Mouse (Mus musculus) cerebral cortex, adult 2 months (tissue): Measurements from ENCODE around the gene Slc9a3.

ENCODE experiments used
- WGBS: fragments of 180-500 bp; shearing (Covaris S2); methylation state at CpG from one replicate; pipeline ENCODE4 v1.1.7; 2018; 5-methylcytosine and 5-hydroxymethylcytosine counted together

Slc9a3 gene

DNA sequence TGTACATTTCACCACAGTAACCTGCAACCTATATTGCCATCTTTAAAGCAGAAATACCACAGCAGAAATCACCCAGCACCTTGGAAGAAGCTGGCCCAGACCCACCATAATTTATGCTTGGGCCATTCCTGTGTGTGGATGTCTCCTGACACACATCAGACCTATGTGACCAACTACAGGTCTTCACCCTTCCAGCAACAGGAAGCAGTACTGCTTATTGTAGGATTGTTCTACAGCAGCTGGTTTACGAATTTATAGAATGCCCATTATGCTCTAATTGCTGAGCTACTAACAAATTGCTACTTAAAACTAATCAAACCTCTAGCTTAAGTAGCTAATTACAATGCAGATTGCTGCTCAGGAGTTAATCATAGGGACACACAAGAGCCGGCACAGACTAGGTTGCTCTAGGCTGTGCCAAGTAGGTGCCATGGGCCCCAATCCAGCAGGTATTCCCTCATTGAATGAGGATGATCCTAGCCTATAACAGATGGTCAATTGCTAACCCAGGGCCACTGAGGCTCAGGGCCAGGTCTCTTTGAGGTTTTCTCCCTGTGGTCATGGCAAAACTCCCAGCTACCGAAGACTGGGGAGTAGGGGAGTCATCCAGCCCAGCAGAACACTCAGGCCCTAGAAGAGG, 24.8 kb downstream of the Slc9a3 start:
- 75% methylated on average over 3 of the region's 3 CpGs for WGBS

DNA sequence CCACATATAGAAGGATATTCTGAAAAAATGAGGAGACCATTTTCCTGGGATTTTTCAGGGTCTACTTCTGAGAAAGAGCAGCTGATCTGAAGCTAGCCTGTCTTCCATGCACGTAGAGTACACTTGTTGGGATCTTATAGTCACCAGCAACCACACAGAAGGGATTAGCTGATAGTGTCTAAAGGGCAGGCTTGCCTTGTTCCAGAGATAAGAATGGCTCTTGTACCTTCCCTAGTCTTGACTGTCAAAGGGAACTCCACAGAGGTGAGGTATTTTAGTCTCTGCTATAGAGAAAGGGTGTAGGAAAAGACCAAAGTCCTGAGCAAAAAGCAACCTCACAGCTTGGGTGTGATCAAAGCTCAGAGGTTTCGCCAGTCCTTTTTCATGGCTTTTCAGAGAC, 26.1 kb downstream of the Slc9a3 start:
- 94% methylated on average over 2 of the region's 2 CpGs for WGBS

DNA sequence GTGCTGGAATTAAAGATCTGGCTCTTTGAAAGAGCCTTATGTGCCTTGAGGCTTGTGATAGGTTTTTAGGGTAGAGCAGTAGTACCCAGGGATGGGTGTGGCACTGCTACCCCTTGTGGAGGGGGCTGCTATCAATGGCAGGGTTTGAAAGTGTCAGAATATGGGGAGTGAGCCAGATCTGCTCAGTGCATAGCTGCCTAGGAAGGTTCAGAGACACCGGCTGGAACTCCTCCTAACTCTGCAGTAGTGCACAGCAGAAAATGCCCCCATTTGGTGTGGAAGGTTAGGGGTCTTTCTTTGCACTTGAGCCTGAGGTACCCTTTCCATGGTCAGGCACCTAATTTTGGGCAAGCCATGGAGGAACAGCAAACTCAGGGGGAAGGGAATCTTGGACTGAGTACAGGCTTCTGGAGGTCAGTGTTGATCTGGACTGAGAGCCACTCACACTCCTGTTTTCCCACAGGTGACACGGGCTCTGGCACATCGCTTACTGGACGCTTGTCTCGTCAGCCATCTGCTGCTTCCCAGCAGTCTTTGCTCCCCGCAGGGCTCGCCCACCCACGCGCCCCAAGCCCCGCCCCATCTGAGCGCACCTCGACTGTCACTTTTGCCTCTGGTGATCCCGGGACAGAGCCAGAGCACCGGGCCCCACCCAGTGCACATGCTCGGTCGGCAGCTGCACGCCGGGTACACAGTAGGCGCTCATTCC, 45.2 kb downstream of the Slc9a3 start:
- 9% methylated on average over 19 of the region's 19 CpGs for WGBS

DNA sequence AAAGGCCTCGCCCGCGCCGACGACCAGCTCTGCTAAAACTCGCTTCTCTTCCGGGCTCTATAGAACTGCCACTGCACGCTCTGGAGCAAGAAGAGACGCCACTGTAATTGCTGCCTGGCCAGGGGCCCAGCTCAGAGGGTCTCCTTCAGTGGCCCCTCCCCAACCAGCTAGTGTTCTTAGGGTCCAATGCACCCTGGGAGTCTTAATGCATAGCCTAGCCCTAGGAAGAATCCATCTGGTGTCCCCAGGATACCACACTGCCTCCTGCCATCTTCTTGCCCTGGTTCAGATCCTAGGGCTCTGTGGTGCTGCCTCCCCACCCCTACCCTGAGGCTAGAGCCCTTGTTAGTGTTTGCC, 45.8 kb downstream of the Slc9a3 start:
- WGBS, result 4% methylated on average over 9 of the region's 9 CpGs

DNA sequence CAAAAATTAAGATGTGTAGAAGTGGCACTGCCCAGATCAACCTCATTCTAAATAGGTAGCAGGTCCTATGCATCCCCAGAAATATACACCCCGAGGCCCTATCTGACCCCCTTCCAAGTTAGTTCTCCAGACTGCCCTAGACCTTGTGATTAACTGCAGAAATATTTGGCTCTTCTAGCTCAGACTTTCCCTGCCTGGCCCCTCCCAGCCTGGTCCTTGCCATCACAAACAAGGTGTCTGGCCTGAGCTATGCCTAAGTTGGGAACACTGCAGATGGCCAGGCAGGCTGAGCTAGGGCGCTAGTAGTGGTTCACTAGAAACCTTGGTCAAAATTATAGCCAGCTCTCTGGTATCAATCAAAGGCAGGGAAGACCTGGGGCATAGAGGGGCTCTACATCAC, 46.2 kb downstream of the Slc9a3 start:
- WGBS, result 86% methylated on average over 2 of the region's 2 CpGs

DNA sequence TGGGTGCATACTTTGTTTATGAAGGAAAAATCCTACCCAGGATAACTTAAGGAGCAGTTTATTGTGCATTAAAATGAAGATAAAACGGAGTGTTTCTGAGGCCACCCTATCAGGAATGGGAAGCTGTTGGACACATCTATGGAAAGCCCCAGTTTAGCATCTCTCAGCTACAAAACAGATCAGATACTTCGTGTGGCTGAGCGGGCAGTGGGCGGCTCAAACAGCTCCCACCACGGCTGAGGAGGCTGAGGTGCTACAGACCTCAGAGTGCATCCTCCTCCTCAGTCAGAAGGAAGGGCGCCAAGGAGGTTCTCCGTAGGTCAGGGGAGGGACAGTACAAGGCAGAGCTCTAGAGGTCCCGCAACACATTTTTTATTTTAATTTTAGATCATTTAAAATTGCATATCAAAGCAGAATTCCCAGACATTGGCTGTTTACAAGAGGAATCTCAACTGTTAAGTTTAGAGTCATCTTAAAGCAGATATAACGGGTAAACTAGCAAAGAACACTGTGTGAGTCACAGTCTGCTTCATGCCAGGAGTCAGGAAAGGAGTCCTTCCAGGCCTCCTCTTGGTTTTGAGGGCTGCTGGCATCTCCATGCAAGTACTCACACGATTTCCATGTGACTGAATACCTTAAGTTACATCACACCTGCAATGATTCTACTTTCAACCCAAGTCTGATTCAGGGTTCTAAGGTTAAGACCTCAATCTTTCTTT, 48.3 kb downstream of the Slc9a3 start:
- 54% methylated on average over 10 of the region's 10 CpGs for WGBS

DNA sequence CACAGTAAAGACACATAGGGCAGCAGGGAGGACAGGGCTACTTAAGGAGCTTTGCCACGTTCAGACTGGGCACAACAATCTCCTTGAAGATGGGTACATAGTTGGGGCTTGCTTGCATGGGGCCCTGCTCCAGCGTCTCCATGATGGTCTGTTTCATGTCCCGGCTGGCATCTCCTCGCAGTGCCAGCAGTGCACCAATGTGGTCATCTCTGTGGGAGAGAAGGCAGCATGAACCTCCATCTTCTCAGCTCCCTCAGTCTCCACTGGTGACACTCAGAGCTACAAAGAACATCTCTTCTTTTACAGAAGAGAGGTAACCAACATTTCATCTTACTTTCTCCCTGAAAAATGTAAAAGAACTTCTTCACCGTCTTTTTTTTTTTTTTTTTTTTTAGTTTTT, 50.8 kb downstream of the Slc9a3 start:
- 96% methylated on average over 5 of the region's 5 CpGs for WGBS

DNA sequence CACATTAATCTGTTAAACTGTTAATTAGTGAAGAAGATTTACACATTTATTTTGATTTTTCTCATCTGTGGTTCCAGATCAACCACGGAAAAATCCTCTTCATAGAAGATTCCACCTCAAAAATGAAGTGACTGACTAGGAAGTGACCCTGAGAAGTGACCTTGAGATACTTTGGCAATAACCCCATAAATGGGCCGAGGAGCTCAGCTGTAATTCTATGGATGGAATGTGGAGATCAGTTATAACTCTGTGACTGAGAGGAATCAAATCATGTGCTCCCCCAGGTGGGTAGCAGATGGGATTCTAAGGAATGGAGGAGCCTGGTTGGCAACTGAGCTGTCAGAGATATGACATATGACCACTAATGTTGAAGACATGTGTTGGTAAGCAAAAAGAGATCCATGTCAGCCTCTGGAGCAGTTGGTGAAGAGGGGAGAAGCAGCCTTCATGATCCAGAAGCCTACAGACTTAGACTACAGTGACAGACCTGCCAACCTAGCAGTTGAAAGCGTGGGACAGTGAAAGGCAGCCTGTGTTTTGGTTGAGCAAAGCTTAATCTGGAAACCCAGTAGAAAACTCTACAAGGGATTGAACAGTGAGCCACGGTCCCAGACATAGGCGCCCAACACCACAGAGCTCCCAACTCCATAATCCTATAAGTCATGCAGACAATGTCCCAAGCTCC, 61.9 kb downstream of the Slc9a3 start:
- 64% methylated on average over 5 of the region's 5 CpGs for WGBS

DNA sequence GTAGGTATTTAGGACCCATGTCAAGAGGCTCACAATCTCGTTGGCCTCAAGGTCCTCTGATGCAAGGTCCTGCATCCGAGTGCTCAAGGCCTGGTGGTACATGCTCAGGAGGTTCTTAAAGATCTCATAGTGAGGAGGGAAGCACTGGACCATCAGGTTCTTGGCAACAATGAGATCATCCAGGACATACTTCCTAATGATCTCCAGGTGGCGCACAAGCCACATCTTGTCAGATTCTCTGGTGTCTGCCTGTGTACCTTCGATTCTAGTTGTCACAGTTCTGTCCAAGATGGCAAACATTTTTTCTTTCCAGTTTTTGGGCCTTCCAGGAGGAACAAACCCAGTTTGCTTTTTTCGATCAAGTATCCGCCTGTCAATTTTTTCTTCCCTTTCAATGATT, 71.4 kb downstream of the Slc9a3 start:
- 79% methylated on average over 6 of the region's 6 CpGs for WGBS

DNA sequence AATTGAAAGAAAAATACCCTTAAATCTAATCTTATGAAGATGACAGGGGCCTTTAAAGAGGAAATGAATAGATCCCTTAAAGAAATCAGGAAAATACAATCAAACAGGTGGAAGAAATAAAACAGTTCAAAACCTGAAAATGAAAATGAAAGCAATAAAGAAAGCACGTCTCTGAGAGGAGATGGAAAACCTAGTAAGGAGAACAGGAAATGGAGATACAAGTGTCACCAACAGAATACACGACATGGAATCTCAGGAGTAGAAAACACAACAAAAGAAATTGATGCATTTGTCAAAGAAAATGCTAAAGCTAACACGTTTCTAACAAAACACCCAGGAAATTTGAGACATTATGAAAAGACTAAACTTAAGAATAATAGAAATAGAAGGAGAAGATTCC, 75.2 kb downstream of the Slc9a3 start:
- WGBS, result 72% methylated on average over 3 of the region's 3 CpGs

DNA sequence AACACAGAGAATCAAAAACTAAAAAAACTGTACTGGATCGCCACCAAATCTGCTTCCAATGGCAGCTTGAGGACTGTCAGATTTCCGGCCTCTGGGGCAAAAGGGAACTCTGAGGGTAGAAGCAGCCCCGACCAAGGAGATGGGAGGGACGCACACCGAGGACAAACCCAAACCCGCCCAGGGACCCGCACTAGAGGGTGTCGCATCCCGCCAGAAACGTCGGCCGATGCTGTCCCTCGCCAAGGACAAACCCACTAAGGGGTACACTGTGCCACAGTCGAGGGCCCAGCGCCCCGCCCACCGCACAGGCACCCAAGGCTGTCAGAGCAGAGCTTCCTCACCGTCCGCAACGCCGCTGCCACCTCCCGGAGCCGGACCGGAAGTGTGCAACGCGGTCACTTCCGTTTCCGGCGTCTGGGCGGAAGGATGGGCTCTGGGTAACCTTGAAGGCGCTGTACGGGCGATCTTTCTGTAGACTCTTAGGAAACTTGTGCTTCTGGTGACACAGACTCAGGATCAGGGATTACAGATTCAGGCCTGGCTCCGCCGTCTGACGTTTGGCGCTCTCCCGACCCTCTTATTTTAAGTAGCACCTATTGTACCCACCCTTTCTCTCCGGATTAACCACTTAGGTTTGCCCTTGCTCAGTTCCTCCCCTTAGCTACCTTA, 87.2 kb downstream of the Slc9a3 start, which contains the start of gene Exoc3:
Exoc3 (minus strand) TSS at position 416 of the 669 bp plus-strand sequence.
- WGBS, result under 1% methylated on average over 39 of the region's 39 CpGs

DNA sequence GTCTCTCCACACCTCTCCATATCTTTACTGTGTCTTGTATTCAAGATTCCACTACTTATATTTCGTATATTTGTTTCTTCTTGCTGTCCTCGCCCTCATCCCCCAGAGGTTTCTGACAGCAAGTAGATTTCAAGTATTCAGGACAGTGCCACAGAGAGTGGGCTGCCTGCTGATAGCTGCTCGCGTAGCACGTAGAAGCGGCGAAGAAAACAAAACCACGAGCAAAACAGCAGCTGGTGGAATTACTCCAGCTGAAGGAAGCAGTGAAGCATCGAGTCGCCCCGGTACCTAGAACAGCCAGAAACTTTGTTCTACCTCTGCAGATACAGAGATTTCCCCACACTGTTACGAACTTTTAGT, 87.7 kb downstream of the Slc9a3 start:
- 9% methylated on average over 12 of the region's 12 CpGs for WGBS

DNA sequence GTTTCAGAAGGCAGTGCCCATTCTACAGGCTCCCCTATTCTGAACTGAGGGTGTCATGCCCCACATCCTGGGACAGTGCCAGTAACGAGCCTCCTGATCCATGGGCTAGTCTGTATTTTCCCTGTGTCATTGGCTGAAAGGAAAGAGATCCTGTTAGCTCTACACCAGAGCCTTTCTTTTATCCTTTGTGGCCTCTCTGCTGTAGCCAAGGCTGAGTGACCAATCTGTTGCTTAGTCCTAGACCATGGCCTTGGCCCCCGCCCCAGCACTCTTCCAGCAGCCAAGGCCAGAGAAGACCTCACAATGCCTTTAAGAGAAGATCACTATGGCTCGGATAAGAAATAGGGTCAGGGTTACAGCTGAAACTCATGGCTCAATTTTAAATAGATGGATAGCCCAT, 97.2 kb downstream of the Slc9a3 start:
- WGBS, result 62% methylated on average over 3 of the region's 3 CpGs
